Mouse (Mus musculus) kidney, embryonic 16.5 days (tissue): Measurements from ENCODE around the gene Olfr816. TPM values are rescaled to one million over a fixed set of nuclear protein-coding genes. Genes with fewer than 3 reads are reported as not detected.
"Not testable (repeated sequence)": the region's sequence is repeated elsewhere in the genome, so short reads cannot be mapped to it uniquely, and the experiment has no call there.

Experiments
- ATAC-seq: fragments of 200-750 bp; cut with Nextera tagmentation; 2 replicates; pipeline ENCODE4 v1.8.0; 2017; ENCODE audit warnings: moderate TSS enrichment; ENCODE audit not compliant: low FRiP score, low TSS enrichment
- H3K27ac ChIP-seq: fragments of 300-500 bp; sonication (generic); 2 replicates; pipeline ENCODE4 v1.5.1; 2014; ENCODE audit warnings: low read length
- H3K27me3 ChIP-seq: fragments of 300-500 bp; sonication (generic); 2 replicates; pipeline ENCODE4 v1.6.1; 2014; ENCODE audit warnings: low read length, control low read depth, mixed read lengths; ENCODE audit not compliant: insufficient read depth
- H3K36me3 ChIP-seq: fragments of 300-500 bp; sonication (generic); 2 replicates; pipeline ENCODE4 v1.6.1; 2014; ENCODE audit warnings: low read length, control low read depth, mixed read lengths; ENCODE audit not compliant: insufficient read depth
- H3K4me1 ChIP-seq: fragments of 300-500 bp; sonication (generic); 2 replicates; pipeline ENCODE4 v1.6.1; 2014; ENCODE audit warnings: low read length, control low read depth, mixed read lengths; ENCODE audit not compliant: insufficient read depth
- H3K4me2 ChIP-seq: fragments of 300-500 bp; sonication (generic); replicated peaks from 2 replicates; pipeline ENCODE4 v1.6.1; 2014; ENCODE audit warnings: low read depth, low read length
- H3K4me3 ChIP-seq: fragments of 300-500 bp; sonication (generic); 2 replicates; pipeline ENCODE4 v1.5.1; 2014; ENCODE audit warnings: mild to moderate bottlenecking, low read length
- H3K9ac ChIP-seq: fragments of 300-500 bp; sonication (generic); replicated peaks from 2 replicates; pipeline ENCODE4 v1.6.1; 2014; ENCODE audit warnings: low read length
- H3K9me3 ChIP-seq: fragments of 300-500 bp; sonication (generic); 2 replicates; pipeline ENCODE4 v1.6.1; 2016; ENCODE audit warnings: low read length, control low read depth
- WGBS: fragments of 180-500 bp; shearing (Covaris S2); extraction: QIAGEN DNeasy Blood & Tissue Kit; methylation state at CpG from one replicate; pipeline ENCODE4 v1.1.7; 2014; 5-methylcytosine and 5-hydroxymethylcytosine counted together
- polyA plus RNA-seq: library from polyadenylated mRNA; unstranded; fragments of >200 nt; fragmentation: Nextera tagmentation; extraction: Ambion mirVana; gene quantifications from 2 replicates; pipeline ENCODE4 v1.2.1, GENCODE M21; 2015

Gene Olfr816
- not detected in 2 replicates for polyA plus RNA-seq

DNA sequence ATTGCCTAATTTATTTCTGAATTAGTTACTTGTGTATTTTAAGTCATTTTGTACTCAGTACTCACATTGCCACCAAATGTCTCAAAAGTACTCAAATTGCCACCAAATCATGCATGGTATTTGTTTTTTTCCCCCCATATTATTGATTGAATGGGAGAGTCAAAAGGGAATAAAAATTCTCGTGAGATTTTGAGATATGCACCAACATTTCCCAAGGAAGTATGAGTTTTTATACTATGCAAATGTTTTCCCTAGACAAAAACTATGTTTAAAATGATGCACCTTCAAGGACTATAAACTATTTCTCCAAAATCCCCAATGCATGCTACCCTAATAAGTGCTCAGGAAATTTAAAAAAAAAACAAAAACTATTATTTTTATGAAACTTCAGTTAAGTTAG, at the start of gene Olfr816:
Gene Olfr816, minus strand, starts transcription at position 101 of the 400 bp plus-strand sequence.
- no peaks in the 10 kb centered on the region for H3K9me3 ChIP-seq
- no peaks in the 10 kb centered on the region for H3K4me1 ChIP-seq
- H3K36me3 ChIP-seq, result no peaks in the 10 kb centered on the region
- ATAC-seq, result no peak
- no peak within 1 kb of the TSS for H3K27ac ChIP-seq
- no peak within 1 kb of the TSS for H3K4me3 ChIP-seq
- no peak within 1 kb of the TSS for H3K4me2 ChIP-seq
- WGBS, result 70% methylated on average over 1 of the region's 1 CpGs
- no peaks in the 10 kb centered on the region for H3K27me3 ChIP-seq
- no peak within 1 kb of the TSS for H3K9ac ChIP-seq

DNA sequence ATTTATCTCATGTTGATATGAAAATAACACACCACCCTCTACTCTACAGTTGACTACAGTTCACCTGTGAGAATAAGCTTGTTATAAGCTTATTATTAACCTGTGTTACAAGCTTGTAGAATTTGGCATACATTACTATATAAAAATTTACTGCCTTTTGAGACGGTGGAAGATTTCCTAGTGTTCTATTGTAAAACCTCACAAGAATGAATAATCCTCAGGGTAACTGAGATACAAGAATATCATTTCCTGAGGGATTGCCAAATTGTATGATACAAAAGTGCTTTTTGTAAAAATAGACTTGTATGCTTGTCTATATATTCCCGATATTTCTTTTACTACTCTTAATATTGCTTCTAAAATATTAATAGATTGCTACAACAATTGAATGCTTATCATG, 33.6 kb upstream of the Olfr816 start, which contains the start of gene Olfr818:
Gene Olfr818, minus strand, starts transcription at position 101 of the 400 bp plus-strand sequence.
- Histone ChIP-seq H3K27me3 (no peaks in the 10 kb centered on the region), H3K9me3 (no peaks in the 10 kb centered on the region), H3K4me3 (no peak within 1 kb of the TSS), H3K4me2 (no peak within 1 kb of the TSS), H3K9ac (no peak within 1 kb of the TSS), H3K27ac (no peak within 1 kb of the TSS), H3K36me3 (no peaks in the 10 kb centered on the region), H3K4me1 (no peaks in the 10 kb centered on the region)
- no peak for ATAC-seq
- 93% methylated on average over 2 of the region's 2 CpGs for WGBS

DNA sequence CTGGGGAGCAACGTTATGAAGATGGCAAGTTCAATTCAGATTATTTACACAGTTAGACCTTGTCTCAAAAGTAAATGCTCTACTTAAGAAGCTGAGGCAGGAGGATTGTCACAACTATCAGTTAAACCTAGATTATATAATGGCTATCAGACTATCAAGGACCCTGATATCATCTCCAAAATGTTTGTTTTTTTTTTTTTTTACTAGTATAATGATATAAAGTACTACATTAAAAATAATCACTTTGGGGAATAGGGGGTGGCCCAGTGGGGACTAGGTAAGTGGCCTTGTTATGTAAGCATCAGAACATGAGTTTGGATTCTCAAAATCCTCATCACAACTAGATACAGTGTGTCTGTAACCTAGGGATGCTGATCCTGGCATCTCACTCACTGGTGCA, 9.6 kb downstream of the Olfr816 start, which contains the start of gene Olfr815:
Gene Olfr815, minus strand, starts transcription at position 101 of the 400 bp plus-strand sequence.
- no CpG with 5 or more reads among the region's 1 CpGs for WGBS
- not testable (repeated sequence) for ATAC-seq

DNA sequence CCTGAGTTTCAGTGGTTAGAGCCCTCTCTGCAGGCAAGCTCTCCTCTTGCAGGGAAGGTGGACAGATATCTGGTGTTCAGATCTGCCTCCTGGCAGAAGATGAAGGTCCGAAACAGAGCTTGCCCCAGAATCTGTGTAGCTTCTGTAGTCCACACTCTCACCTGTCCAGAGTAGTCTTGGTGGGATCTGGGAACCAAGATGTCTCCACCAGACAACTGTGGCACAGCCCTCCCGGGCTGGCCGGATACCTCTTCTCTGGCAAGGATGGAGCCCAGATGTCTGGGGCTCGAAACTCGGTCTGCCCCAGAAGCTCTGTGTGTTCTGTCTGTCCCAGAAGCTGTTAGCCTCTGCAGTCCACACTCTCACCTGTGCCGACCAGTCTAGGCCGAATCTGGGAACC, 29.5 kb downstream of the Olfr816 start:
- no peaks in the 10 kb centered on the region for H3K36me3 ChIP-seq
- WGBS, result 93% methylated on average over 7 of the region's 7 CpGs
- no peak overlapping the region for H3K4me3 ChIP-seq
- no peaks in the 10 kb centered on the region for H3K4me1 ChIP-seq
- no peak overlapping the region for H3K4me2 ChIP-seq
- H3K9ac ChIP-seq, result no peak overlapping the region
- H3K27ac ChIP-seq, result no peak overlapping the region
- no peaks in the 10 kb centered on the region for H3K9me3 ChIP-seq
- ATAC-seq, result no peak
- H3K27me3 ChIP-seq, result no peaks in the 10 kb centered on the region

More for the DNA sequence above, 9.6 kb downstream of the Olfr816 start, which contains the start of gene Olfr815:
- not testable (repeated sequence) for H3K27ac ChIP-seq, H3K9ac ChIP-seq, H3K4me1 ChIP-seq, H3K36me3 ChIP-seq, H3K4me3 ChIP-seq, H3K9me3 ChIP-seq, H3K27me3 ChIP-seq, H3K4me2 ChIP-seq

DNA sequence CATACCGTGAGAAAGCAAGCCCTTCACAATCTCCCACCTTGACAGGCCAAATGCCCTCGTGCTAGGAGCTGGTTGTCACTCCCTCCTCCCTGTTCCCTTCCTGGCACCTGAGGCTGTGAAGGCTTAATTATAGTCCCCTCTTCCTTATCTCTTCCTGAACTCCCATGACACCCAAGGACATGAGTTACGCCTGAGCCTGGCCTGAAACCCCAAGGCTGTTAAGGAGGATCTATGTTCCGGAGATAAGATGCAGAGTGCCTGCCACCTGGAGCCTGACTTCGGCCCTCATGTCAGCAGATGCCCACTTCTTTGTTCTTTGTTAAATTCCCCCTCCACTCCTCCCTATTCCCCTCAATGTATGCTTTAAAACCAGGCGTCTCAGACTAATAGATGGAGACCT, 29.9 kb downstream of the Olfr816 start:
- not testable (repeated sequence) for ATAC-seq, H3K4me2 ChIP-seq, H3K9me3 ChIP-seq, H3K27me3 ChIP-seq, H3K4me3 ChIP-seq, H3K9ac ChIP-seq, H3K4me1 ChIP-seq, H3K36me3 ChIP-seq, H3K27ac ChIP-seq
- WGBS, result 69% methylated on average over 6 of the region's 6 CpGs

DNA sequence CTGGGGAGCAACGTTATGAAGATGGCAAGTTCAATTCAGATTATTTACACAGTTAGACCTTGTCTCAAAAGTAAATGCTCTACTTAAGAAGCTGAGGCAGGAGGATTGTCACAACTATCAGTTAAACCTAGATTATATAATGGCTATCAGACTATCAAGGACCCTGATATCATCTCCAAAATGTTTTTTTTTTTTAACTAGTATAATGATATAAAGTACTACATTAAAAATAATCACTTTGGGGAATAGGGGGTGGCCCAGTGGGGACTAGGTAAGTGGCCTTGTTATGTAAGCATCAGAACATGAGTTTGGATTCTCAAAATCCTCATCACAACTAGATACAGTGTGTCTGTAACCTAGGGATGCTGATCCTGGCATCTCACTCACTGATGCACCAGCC, 35.6 kb downstream of the Olfr816 start, which contains the start of gene Olfr814:
Gene Olfr814, minus strand, starts transcription at position 101 of the 400 bp plus-strand sequence.
- H3K4me1 ChIP-seq, H3K9me3 ChIP-seq, H3K36me3 ChIP-seq, H3K4me3 ChIP-seq, H3K9ac ChIP-seq, H3K27me3 ChIP-seq, ATAC-seq, H3K4me2 ChIP-seq, H3K27ac ChIP-seq: not testable (repeated sequence)
- WGBS, result no CpG with 5 or more reads among the region's 1 CpGs

Other genes starting within 250 kb of the Olfr816 start
- not detected in 2 replicates for gene Olfr801, start 241.7 kb downstream of the Olfr816 start, polyA plus RNA-seq
- gene Olfr802, start 227.4 kb downstream of the Olfr816 start, polyA plus RNA-seq, result 0.03 TPM in 1 of 2 replicates, not detected in the other
- gene Olfr803, start 221.3 kb downstream of the Olfr816 start, polyA plus RNA-seq, result not detected in 2 replicates
- gene Olfr804, start 212.4 kb downstream of the Olfr816 start, polyA plus RNA-seq, result not detected in 2 replicates
- not detected in 2 replicates for gene Olfr805, start 186.2 kb downstream of the Olfr816 start, polyA plus RNA-seq
- not detected in 2 replicates for gene Olfr806, start 173.7 kb downstream of the Olfr816 start, polyA plus RNA-seq
- not detected in 2 replicates for gene Olfr807, start 157.8 kb downstream of the Olfr816 start, polyA plus RNA-seq
- gene Olfr808, start 150.1 kb downstream of the Olfr816 start, polyA plus RNA-seq, result not detected in 2 replicates
- gene Olfr809, start 141.0 kb downstream of the Olfr816 start, polyA plus RNA-seq, result not detected in 2 replicates
- gene Olfr810, start 120.7 kb downstream of the Olfr816 start, polyA plus RNA-seq, result not detected in 2 replicates
- not detected in 2 replicates for gene Olfr811, start 111.2 kb downstream of the Olfr816 start, polyA plus RNA-seq
- not detected in 2 replicates for gene Olfr812, start 69.5 kb downstream of the Olfr816 start, polyA plus RNA-seq
- not detected in 2 replicates for gene Olfr813, start 60.2 kb downstream of the Olfr816 start, polyA plus RNA-seq
- not detected in 2 replicates for gene Olfr814, start 35.7 kb downstream of the Olfr816 start, polyA plus RNA-seq
- not detected in 2 replicates for gene Olfr815, start 9.7 kb downstream of the Olfr816 start, polyA plus RNA-seq
- not detected in 2 replicates for gene Olfr818, start 33.5 kb upstream of the Olfr816 start, polyA plus RNA-seq
- not detected in 2 replicates for gene Olfr819, start 51.7 kb upstream of the Olfr816 start, polyA plus RNA-seq
- not detected in 2 replicates for gene Olfr247, start 60.5 kb upstream of the Olfr816 start, polyA plus RNA-seq
- not detected in 2 replicates for gene Gm10310, start 69.5 kb upstream of the Olfr816 start, polyA plus RNA-seq
- gene Olfr820, start 97.0 kb upstream of the Olfr816 start, polyA plus RNA-seq, result not detected in 2 replicates
- not detected in 2 replicates for gene Olfr821, start 114.8 kb upstream of the Olfr816 start, polyA plus RNA-seq
- not detected in 2 replicates for gene Olfr822, start 155.6 kb upstream of the Olfr816 start, polyA plus RNA-seq
- gene Olfr823, start 199.8 kb upstream of the Olfr816 start, polyA plus RNA-seq, result not detected in 2 replicates
- not detected in 2 replicates for gene Olfr824, start 214.4 kb upstream of the Olfr816 start, polyA plus RNA-seq